17 mouse cellular contexts compared by ENCODE assay signal in genomic region chr5:131732631-131733323, GRCm38 (mm10).
DNase-seq lines count a peak whose midpoint lies in the region; ATAC-seq and TF ChIP-seq lines count a peak whose summit lies in the region.
"Had no signal": no experiment of that assay in that cellular context is flagged by ENCODE, and none has a peak within 500 bp of the region (broad histone marks: within the 10 kb centered on the region; RNA-seq: fewer than 3 reads in every experiment).

No protein-coding gene starts in this region.

- WGBS in lung, embryonic 14.5 days: 46% methylated on average over 7 of the region's 7 CpGs
- 38% methylated on average over 7 of the region's 7 CpGs for WGBS in embryonic facial prominence, embryonic 13.5 days
- WGBS in limb, embryonic 10.5 days: 48% methylated on average over 7 of the region's 7 CpGs
- WGBS in midbrain, postnatal 0 days: 66% methylated on average over 7 of the region's 7 CpGs

- H3K27ac ChIP-seq in lung, embryonic 14.5 days (ENCODE audit: low read depth): no peak overlapping the region
- H3K27ac ChIP-seq in embryonic facial prominence, embryonic 13.5 days: peak overlapping the region; percentile 39; the same call in 1 of the 2 replicates
- no peak overlapping the region; the same call in 1 of the 2 replicates for H3K27ac ChIP-seq in limb, embryonic 10.5 days
- no peak overlapping the region for H3K27ac ChIP-seq in midbrain, postnatal 0 days (ENCODE audit: low read depth, low read length)
- H3K27ac ChIP-seq: heart, embryonic 15.5 days; limb, embryonic 15.5 days; macrophage; midbrain, embryonic 15.5 days had no signal

- H3K4me2 ChIP-seq in lung, embryonic 14.5 days: no peak overlapping the region
- no peak overlapping the region for H3K4me2 ChIP-seq in embryonic facial prominence, embryonic 13.5 days
- H3K4me2 ChIP-seq in midbrain, postnatal 0 days (ENCODE audit: low read depth, low read length, poor library complexity, severe bottlenecking): no peak overlapping the region
- H3K4me2 ChIP-seq: heart, embryonic 15.5 days; limb, embryonic 15.5 days; midbrain, embryonic 15.5 days had no signal

- no peak overlapping the region for H3K4me3 ChIP-seq in lung, embryonic 14.5 days (ENCODE audit: low read depth, low read length)
- no peak overlapping the region for H3K4me3 ChIP-seq in embryonic facial prominence, embryonic 13.5 days
- 0 out of 2 replicates have a peak overlapping the region, but pooled peaks have one; percentile 4 for H3K4me3 ChIP-seq in limb, embryonic 10.5 days
- H3K4me3 ChIP-seq in midbrain, postnatal 0 days (ENCODE audit: low read depth, low read length): no peak overlapping the region
- H3K4me3 ChIP-seq: heart, embryonic 15.5 days; limb, embryonic 15.5 days; midbrain, embryonic 15.5 days had no signal

- no peaks in the 10 kb centered on the region for H3K36me3 ChIP-seq in lung, embryonic 14.5 days (ENCODE audit: insufficient read depth)
- H3K36me3 ChIP-seq in embryonic facial prominence, embryonic 13.5 days: no peaks in the 10 kb centered on the region
- no peaks in the 10 kb centered on the region for H3K36me3 ChIP-seq in limb, embryonic 10.5 days
- H3K36me3 ChIP-seq in midbrain, postnatal 0 days (ENCODE audit: insufficient read depth, low read length): no peaks in the 10 kb centered on the region
- H3K36me3 ChIP-seq: heart, embryonic 15.5 days; limb, embryonic 15.5 days; midbrain, embryonic 15.5 days had no signal

- no peak overlapping the region for H3K9ac ChIP-seq in lung, embryonic 14.5 days
- H3K9ac ChIP-seq in embryonic facial prominence, embryonic 13.5 days: 0 out of 2 replicates have a peak overlapping the region, but pooled peaks have one; percentile 6
- no peak overlapping the region for H3K9ac ChIP-seq in midbrain, postnatal 0 days (replicated peaks; ENCODE audit: low read length, poor library complexity, severe bottlenecking)
- H3K9ac ChIP-seq: forebrain, postnatal 0 days; heart, embryonic 15.5 days; limb, embryonic 15.5 days; liver, postnatal 0 days; midbrain, embryonic 15.5 days had no signal

- no peak for ATAC-seq in lung, embryonic 14.5 days (ENCODE audit: insufficient read depth)
- ATAC-seq in common myeloid progenitor, adult 5-6 weeks (replicated peaks; ENCODE audit: low read depth, poor library complexity, severe bottlenecking): peak; percentile 58
- no peak for ATAC-seq in embryonic facial prominence, embryonic 13.5 days (ENCODE audit: insufficient number of reproducible peaks, insufficient read depth, low FRiP score, low TSS enrichment, low read depth)
- ATAC-seq in midbrain, postnatal 0 days (ENCODE audit: low FRiP score): no peak
- ATAC-seq: forebrain, postnatal 0 days; midbrain, embryonic 15.5 days; Patski had no signal

- no peaks in the 10 kb centered on the region for H3K4me1 ChIP-seq in lung, embryonic 14.5 days (ENCODE audit: insufficient read depth)
- H3K4me1 ChIP-seq in embryonic facial prominence, embryonic 13.5 days: peaks cover 53% of the 10 kb centered on the region
- H3K4me1 ChIP-seq in limb, embryonic 10.5 days: peaks cover 46% of the 10 kb centered on the region
- H3K4me1 ChIP-seq in midbrain, postnatal 0 days (ENCODE audit: insufficient read depth, low read length): 0 out of 2 replicates have a peak, but pooled peaks cover 4% of the 10 kb centered on the region

- DNase-seq in lung, embryonic 14.5 days: peak; percentile 29
- no peak for DNase-seq in lung, postnatal 10 days
- no peak for DNase-seq in limb, embryonic 10.5 days (ENCODE audit: low spot score)
- no peak for DNase-seq in thymus, postnatal 36 days
- no peak for DNase-seq in midbrain, postnatal 0 days (ENCODE audit: low spot score)
- DNase-seq: cerebellum, adult 9-11 months; forebrain, postnatal 0 days; heart, adult 11 months; thymus, postnatal 25 days had no signal

- TF ChIP-seq CTCF in lung, embryonic 14.5 days (IDR thresholded peaks at IDR 0.05; ENCODE audit: low read depth): no peak
- TF ChIP-seq CTCF in midbrain, postnatal 0 days (IDR thresholded peaks at IDR 0.05): no peak

- H3K9me3 ChIP-seq in lung, embryonic 14.5 days (ENCODE audit: low read depth, low read length): no peaks in the 10 kb centered on the region
- H3K9me3 ChIP-seq in embryonic facial prominence, embryonic 13.5 days: no peaks in the 10 kb centered on the region
- H3K9me3 ChIP-seq in limb, embryonic 10.5 days (replicated peaks): no peaks in the 10 kb centered on the region
- H3K9me3 ChIP-seq in midbrain, postnatal 0 days (ENCODE audit: low read length): no peaks in the 10 kb centered on the region
- H3K9me3 ChIP-seq: heart, embryonic 15.5 days; limb, embryonic 15.5 days; midbrain, embryonic 15.5 days had no signal

- H3K27me3 ChIP-seq in lung, embryonic 14.5 days (ENCODE audit: insufficient read depth, low read length): no peaks in the 10 kb centered on the region
- H3K27me3 ChIP-seq in embryonic facial prominence, embryonic 13.5 days: no peaks in the 10 kb centered on the region
- peaks cover 26% of the 10 kb centered on the region for H3K27me3 ChIP-seq in limb, embryonic 10.5 days (ENCODE audit: low read depth, poor library complexity, severe bottlenecking)
- no peaks in the 10 kb centered on the region for H3K27me3 ChIP-seq in midbrain, postnatal 0 days (ENCODE audit: insufficient read depth, low read length)
- H3K27me3 ChIP-seq: heart, embryonic 15.5 days; limb, embryonic 15.5 days; midbrain, embryonic 15.5 days; Patski had no signal
